Mouse (Mus musculus) v-Abl transformed pro-B cells (cell line): Measurements from ENCODE around the gene Slc35b2.

Experiments used
- in situ Hi-C, 2 experiments: fragments of 400-800 bp; cut with MboI; formaldehyde crosslinking; loops; one replicate each; pipeline ENCODE4 v1.15.1; 2025; ENCODE audit not compliant: unreplicated experiment in 2 of 2

The Slc35b2 gene

DNA sequence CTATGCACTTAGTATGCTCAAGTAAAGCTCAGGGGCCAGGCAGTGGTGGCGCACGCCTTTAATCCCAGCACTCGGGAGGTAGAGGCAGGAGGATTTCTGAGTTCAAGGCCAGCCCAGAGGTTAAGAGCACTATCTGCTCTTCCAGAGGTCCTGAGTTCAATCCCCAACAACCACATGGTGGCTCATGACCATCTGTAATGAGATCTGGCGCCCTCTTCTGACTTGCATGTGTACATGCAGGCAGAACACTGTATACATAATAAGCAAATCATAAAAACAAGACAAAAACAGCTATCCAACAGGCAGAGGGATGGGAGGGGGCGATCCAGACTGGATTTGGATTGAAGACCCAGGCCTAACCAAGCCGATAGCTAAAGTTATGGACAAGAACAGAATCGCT lies 15.2 kb downstream of the Slc35b2 start:
- in situ Hi-C loops = no loop called here

DNA sequence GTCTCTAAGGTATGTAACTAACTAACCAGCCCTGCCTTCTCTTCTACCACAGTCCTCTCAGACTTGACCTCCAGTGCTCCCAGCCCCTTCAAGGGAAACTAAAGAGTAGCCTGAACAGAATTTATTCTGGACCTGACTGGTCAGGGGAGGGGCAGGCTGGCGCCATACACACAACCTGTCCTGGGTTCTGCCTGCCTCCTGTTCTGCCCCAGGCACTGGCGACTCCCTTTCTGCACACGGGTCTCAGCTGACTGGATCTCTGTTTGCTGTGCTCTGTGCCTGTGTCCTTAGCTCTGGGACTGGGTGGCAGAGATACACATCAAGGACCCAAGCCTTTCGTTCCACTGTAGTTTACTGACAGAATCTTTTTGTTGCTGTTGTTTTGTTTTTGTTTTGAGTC lies 15.9 kb downstream of the Slc35b2 start:
- in situ Hi-C loops = no loop called here

- in situ Hi-C loops = loop anchor here in 1 of 2 experiments (5.0 kb wide), 1 partner anchor 136 kb away; no protein-coding TSS in a partner anchor
Measured at GRCm38 (mm10) chr17:45580958-45581477, 17.3 kb downstream of the Slc35b2 start.

- in situ Hi-C loops = loop anchor here in 1 of 2 experiments (5.0 kb wide), 1 partner anchor 136 kb away; no protein-coding TSS in a partner anchor
Measured at GRCm38 (mm10) chr17:45581567-45581983, 17.9 kb downstream of the Slc35b2 start.

DNA sequence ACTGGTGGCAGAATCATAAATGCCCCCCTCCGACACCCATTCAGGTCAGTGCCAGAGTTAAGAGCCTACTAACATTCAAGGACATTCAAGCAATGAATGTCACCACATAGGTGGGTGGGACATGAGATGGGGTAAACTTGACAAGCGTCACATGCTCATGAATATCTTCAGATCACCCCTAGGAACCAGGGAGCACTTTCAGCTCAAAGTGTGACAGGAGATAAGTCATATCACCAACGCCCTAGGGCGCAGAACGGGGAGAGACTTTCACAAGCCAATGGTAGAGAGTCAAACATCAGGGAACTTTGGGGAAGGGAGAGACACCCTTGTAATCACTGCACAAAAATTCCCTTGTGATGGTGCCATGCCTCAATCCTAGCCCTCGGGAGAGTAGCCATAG lies 18.5 kb downstream of the Slc35b2 start:
- in situ Hi-C loops = loop anchor here in 1 of 2 experiments (5.0 kb wide), 1 partner anchor 135 kb away; no protein-coding TSS in a partner anchor

DNA sequence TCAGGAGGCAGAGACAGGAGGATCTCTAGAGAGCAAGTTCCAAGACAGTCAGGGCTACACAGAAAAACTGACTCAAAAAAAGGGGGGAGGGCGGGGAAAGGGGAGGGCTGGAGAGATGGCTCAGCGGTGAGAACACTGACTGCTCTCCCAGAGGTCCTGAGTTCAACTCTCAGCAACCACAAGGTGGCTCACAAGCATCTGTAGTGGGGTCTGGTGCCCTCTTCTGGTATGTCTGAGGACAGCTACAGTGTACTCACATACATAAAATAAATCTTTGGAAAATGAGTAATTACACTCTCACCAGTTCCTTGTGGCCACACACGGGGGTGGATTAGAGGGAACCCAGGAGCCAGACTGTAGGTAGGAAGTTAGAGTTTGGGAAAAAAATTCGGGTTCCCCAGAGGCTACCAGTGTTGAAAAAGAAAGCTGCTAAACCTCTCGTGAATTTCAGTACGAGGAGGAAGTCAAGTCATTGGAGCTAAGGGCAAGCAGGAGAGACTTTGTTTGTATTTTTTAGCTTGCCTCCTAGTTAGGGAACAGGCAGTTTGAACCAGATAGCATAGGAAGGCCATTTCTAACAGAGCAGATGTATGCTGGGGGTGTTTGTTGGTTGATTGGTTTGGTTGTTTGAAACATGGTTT lies 19.2 kb downstream of the Slc35b2 start:
- in situ Hi-C loops = loop anchor here in 1 of 2 experiments (5.0 kb wide), 1 partner anchor 134 kb away; no protein-coding TSS in a partner anchor

GRCm38 (mm10) chr17:45584096-45584896 lies 20.6 kb downstream of the Slc35b2 start:
- in situ Hi-C loops = loop anchor here in 1 of 2 experiments (5.0 kb wide), 1 partner anchor 133 kb away; no protein-coding TSS in a partner anchor

DNA sequence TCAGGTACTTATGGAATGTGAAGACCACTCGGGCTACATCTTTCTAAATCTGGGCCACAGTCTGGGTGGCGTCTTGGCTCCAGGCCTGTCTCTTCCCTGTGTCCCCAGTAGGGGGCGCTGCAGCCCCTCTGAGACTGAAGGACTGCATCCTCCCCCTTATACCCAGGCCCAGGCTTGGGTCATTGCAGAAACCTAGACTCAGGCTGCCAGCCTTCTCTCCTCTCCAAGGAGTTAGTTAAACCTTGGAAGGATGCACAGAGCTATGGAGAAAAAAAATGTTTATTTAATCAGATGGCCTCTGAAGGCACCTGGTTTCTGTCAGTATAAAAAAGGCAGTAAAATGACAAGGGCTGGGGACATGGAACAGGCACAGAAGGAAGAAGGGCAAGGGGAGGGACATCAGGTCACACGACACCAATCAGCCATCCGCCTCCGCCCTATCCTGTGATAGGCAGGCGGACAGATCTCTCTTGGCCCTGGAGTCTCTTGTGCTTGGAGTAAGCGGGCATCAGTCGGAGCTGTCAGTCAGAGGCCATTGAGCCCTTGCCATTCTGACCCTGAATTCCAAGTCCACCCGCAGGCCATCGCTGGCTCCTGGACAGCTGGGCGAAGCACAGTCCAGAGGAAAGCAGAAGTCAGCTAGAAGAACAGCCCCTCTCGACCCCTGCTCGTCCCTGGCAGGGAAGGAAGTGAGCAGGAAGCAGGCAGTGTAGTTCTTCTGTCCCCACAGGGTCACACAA lies 21.4 kb downstream of the Slc35b2 start:
- in situ Hi-C loops = loop anchor here (5.0 kb wide), 2 partner anchors 42 to 132 kb away; no protein-coding TSS in a partner anchor

GRCm38 (mm10) chr17:45585725-45586448 lies 22.2 kb downstream of the Slc35b2 start:
- in situ Hi-C loops = loop anchor here in 1 of 2 experiments (5.0 kb wide), 2 partner anchors 41 to 131 kb away; no protein-coding TSS in a partner anchor

DNA sequence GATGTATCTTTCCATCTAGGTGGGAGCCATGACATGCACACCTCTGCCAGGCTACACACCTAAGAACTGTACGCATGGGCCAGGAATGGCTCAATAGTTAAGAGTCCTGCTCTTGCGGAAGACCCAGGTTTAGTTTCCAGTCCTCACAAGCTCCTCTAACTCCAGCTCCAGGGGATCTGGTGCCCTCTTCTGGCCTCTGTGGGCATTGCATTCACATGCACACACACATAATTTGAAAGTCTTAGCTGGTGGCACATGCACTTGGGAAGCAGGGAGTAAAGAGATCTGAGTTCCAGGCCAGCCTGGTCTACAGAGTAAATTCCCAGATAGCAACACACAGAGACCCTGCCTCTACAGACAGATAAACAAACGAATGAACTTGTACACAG lies 22.8 kb downstream of the Slc35b2 start:
- in situ Hi-C loops = loop anchor here in 1 of 2 experiments (5.0 kb wide), 2 partner anchors 41 to 131 kb away; no protein-coding TSS in a partner anchor

- in situ Hi-C loops = loop anchor here in 1 of 2 experiments (5.0 kb wide), 2 partner anchors 39 to 129 kb away; no protein-coding TSS in a partner anchor
Measured at GRCm38 (mm10) chr17:45588370-45588769, 24.7 kb downstream of the Slc35b2 start.

DNA sequence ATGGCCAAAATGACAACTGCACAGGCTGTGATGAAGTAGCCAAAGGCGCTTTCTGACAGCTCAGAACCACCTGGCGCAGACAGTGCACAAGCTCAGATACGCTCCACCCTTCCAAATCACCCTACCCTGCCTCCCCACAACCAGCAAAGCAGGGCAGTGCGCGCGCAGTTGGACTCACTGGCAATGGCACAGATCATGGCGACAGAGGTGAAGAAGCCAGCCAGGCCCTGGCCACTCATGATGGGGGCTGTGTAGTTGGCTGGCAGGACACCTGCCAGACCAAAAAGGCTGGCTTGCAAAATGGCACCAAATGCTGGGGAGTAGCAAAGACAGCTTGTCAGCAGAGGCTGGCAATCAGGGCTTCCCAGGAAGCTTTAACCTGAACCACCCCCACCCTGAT lies 25.6 kb downstream of the Slc35b2 start:
- in situ Hi-C loops = loop anchor here in 1 of 2 experiments (5.0 kb wide), 2 partner anchors 38 to 128 kb away; no protein-coding TSS in a partner anchor

GRCm38 (mm10) chr17:45589844-45590243 lies 26.2 kb downstream of the Slc35b2 start:
- in situ Hi-C loops = loop anchor here (5.0 kb wide), 2 partner anchors 37 to 127 kb away; no protein-coding TSS in a partner anchor

DNA sequence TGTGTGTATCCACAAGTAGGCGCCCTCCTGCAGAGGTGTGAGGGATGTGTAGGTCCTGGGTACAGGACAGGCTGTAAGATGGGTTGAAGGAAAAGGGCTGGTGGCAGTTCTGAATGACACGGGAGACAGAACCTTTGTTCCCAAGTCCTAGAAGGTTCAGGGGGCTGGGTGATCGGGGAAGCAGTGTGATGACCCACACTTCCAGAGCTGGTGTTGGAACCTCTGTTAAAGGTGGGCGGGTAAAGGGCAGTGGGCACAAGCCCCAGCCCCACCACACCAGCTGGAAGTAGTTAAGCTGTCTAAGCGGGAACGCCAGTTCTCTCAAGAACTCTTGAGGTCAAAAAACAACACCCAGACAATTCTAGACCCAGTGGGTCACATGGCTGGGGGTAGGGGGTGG lies 26.7 kb downstream of the Slc35b2 start:
- in situ Hi-C loops = loop anchor here in 1 of 2 experiments (5.0 kb wide), 1 partner anchor 37 kb away; no protein-coding TSS in a partner anchor

DNA sequence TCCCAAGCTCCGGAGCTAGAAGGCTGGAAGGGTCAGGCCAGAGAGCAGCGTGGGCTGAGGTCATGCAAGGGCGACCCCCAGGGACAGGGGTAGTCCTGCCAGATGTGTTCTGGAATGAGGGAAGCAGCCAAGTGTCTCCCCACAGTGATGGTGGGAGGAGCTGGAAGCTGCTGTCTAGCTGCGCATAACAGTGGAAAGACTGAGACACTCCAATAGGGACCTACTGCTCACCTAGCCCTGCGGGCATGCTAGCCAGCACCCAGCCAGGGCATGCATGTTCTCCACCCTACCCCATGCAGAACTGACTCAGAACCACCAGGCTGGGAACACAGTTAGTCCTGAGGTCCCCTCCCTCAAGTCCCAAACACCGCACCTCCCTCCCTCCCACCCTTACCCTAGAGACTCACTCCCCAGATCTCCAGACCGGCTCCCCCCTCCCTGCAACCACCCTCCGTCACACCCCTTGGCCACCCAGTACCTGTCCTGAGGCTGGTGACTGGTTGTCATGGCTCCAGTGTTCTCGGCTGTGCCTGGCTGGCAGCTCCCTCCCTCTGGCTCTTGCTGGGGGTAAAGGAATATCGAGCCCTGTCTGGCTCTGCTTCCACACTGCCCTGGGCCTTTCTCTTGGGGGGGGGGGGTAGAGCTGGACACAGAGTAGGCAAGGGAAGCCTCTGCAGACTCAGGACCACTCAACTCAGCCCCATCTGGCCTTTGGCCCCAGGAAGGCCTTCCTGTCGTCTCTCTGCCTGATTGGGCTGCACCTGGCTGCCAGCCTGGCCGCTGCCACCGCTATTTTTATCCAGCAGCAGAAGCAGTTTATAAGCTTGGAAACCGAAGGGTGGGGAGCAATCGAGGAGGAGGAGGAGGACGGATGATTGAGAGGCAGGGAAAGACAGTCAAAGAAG lies 28.3 kb downstream of the Slc35b2 start:
- in situ Hi-C loops = loop anchor here in 1 of 2 experiments (5.0 kb wide), 1 partner anchor 35 kb away; no protein-coding TSS in a partner anchor

DNA sequence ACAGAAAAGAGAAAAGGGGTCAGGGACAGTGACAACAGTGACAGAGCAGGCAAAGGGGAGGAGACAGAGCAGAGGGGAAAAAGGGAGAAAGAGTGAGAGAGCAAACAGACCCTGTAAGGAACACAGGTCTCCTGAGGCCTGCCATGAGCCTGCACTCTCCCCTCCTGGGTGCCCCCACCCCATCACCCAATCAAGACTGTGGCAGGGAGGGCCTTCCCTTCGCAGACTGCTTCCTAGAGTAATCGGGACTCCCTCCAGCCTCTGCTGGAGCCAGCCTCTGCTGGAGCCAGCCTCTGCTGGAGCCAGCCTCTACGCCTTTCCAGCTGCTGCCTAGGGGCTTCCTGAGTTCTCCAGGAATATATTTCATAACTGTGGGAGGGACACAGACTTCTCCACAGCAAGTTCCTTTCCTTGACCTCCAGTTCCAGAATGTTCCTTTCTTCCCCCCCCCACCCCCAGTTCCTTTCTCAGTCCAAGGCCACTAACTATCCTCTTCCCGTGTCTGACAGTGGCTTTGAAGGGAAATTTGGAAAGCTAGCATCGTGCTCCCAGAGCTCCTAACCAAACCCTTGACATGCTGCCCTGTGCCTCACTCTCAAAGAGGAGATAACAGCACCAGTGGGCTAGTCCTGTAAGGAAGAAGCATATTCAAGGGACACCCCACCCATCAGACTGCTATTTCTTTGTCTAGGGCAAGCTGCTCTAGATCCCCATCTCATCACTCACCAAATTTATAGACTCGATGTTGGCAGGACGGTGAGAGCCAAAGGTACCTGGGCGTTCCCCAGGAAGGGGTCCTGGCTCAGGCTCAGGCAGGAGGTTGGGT lies 29.1 kb downstream of the Slc35b2 start:
- in situ Hi-C loops = loop anchor here in 1 of 2 experiments (5.0 kb wide), 1 partner anchor 34 kb away; no protein-coding TSS in a partner anchor

GRCm38 (mm10) chr17:45593479-45593878 lies 29.8 kb downstream of the Slc35b2 start:
- in situ Hi-C loops = loop anchor here in 1 of 2 experiments (5.0 kb wide), 1 partner anchor 34 kb away; no protein-coding TSS in a partner anchor
